Mouse (Mus musculus) liver, postnatal 0 days (tissue): ENCODE results near the gene Lasp1. TPM values are rescaled to one million over a fixed set of nuclear protein-coding genes. Genes with fewer than 3 reads are reported as not detected.

Experiments used
- ATAC-seq: fragments of 200-750 bp; cut with Nextera tagmentation; 2 replicates; pipeline ENCODE4 v1.8.0; 2017; ENCODE audit warnings: mild to moderate bottlenecking, moderate library complexity
- DNase-seq: peaks from one replicate; pipeline ENCODE4 v3.0.0-alpha.2; 2016
- H3K27ac ChIP-seq: fragments of 300-500 bp; sonication (generic); 2 replicates; pipeline ENCODE4 v1.5.1; 2014; ENCODE audit warnings: antibody characterized with exemption, moderate library complexity, mild to moderate bottlenecking, low read depth
- H3K27me3 ChIP-seq: fragments of 300-500 bp; sonication (generic); 2 replicates; pipeline ENCODE4 v1.6.1; 2014; ENCODE audit warnings: low read length, control low read depth, mixed read lengths; ENCODE audit not compliant: insufficient read depth
- H3K36me3 ChIP-seq: fragments of 300-500 bp; sonication (generic); replicated peaks from 2 replicates; pipeline ENCODE4 v1.6.1; 2014; ENCODE audit warnings: mild to moderate bottlenecking, control low read depth, low read length, moderate library complexity, mixed read lengths; ENCODE audit not compliant: insufficient read depth
- H3K4me1 ChIP-seq: fragments of 300-500 bp; sonication (generic); 2 replicates; pipeline ENCODE4 v1.6.1; 2014; ENCODE audit warnings: antibody characterized with exemption, mild to moderate bottlenecking, control low read depth; ENCODE audit not compliant: insufficient read depth
- H3K4me2 ChIP-seq: fragments of 300-500 bp; sonication (generic); 2 replicates; pipeline ENCODE4 v1.6.1; 2014; ENCODE audit warnings: low read depth, mild to moderate bottlenecking, low read length, moderate library complexity, mixed read lengths
- H3K4me3 ChIP-seq: fragments of 300-500 bp; sonication (generic); 2 replicates; pipeline ENCODE4 v1.5.1; 2014; ENCODE audit warnings: low read depth, low read length
- H3K9ac ChIP-seq: fragments of 300-500 bp; sonication (generic); replicated peaks from 2 replicates; pipeline ENCODE4 v1.6.1; 2014; ENCODE audit warnings: mild to moderate bottlenecking, moderate library complexity
- H3K9me3 ChIP-seq: fragments of 300-500 bp; sonication (generic); 2 replicates; pipeline ENCODE4 v1.6.1; 2016; ENCODE audit warnings: mild to moderate bottlenecking, control low read depth, low read length, mixed read lengths
- CTCF ChIP-seq: sonication (generic); IDR thresholded peaks from 2 replicates; pipeline ENCODE4 v1.5.1; 2016; ENCODE audit warnings: antibody characterized with exemption, low read depth
- EP300 ChIP-seq: IDR thresholded peaks from 2 replicates; pipeline ENCODE4 v1.6.1; 2016; ENCODE audit warnings: antibody characterized with exemption, low read depth, mild to moderate bottlenecking
- WGBS: fragments of 180-500 bp; shearing (Covaris S2); extraction: QIAGEN DNeasy Blood & Tissue Kit; methylation state at CpG from one replicate; pipeline ENCODE4 v1.1.7; 2014; ENCODE audit not compliant: insufficient replicate concordance; 5-methylcytosine and 5-hydroxymethylcytosine counted together
- polyA plus RNA-seq: library from polyadenylated mRNA; unstranded; fragments of >200 nt; fragmentation: Nextera tagmentation; extraction: Ambion mirVana; gene quantifications from 2 replicates; pipeline ENCODE4 v1.2.1, GENCODE M21; 2015

Gene Lasp1
- polyA plus RNA-seq, 1 experiment from 2014 or later, result 32.2 TPM

GRCm38 (mm10) chr11:97799146-97799993 is 570 bp downstream of the Lasp1 start:
- peaks cover 23% of the 10 kb centered on the region for H3K4me1 ChIP-seq

DNA sequence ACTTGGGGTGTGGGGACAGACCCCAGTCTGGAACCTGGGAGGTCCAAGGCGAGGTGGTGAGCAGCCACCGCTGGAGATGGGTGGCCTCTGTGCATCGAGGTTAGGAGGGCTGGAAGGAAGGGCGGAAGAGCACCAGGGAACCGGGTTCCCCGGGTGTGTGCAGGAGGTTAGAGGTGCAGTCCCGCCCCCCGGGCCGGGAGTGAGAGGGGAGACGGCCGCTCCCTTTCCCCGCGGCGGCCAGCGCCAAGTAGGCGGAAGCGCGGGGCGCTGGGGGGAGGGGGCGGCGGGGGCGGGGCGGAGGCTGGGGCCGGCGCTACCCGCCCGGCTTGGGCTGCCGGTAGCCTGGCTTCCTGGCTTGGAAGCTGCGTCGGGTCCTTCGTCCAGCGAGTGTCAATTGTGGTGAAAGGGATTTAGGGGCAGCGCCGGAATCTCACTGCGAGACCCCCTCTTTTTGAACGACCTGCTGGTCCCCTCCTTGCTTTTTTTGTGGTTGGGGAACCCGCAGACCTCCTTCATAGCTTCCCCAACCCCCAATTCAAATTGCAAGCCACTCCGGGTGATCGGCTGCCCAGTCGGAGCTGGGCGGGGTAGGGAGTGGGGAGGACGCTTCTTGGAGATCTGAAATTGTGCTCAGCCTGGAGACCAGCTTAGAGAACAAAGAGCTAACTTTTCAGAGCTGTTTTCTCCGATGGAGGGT is 1.3 kb downstream of the Lasp1 start:
- Histone ChIP-seq H3K4me1 (peaks cover 31% of the 10 kb centered on the region), H3K27me3 (no peaks in the 10 kb centered on the region), H3K9me3 (no peaks in the 10 kb centered on the region), H3K4me3 (peak overlapping the region; percentile 87), H3K4me2 (peak overlapping the region; percentile 95), H3K36me3 (no peaks in the 10 kb centered on the region), H3K9ac (peak overlapping the region; percentile 76), H3K27ac (peak overlapping the region; percentile 94)
- DNase-seq (peak; percentile 79), ATAC-seq (peak; percentile 54)
- 5% methylated on average over 29 of the region's 43 CpGs for WGBS
- TF ChIP-seq EP300 (no peak; the same call in 1 of the 2 replicates), CTCF (no peak)

More at GRCm38 (mm10) chr11:97799146-97799993, 570 bp downstream of the Lasp1 start:
- H3K9me3 ChIP-seq, result no peaks in the 10 kb centered on the region
- H3K4me2 ChIP-seq, result peak overlapping the region; percentile 95
- H3K27me3 ChIP-seq, result no peaks in the 10 kb centered on the region
- under 1% methylated on average over 62 of the region's 71 CpGs for WGBS
- TF ChIP-seq CTCF (no peak), EP300 (no peak)
- H3K4me3 ChIP-seq, result peak overlapping the region; percentile 87
- no peaks in the 10 kb centered on the region for H3K36me3 ChIP-seq
- peak overlapping the region; percentile 76 for H3K9ac ChIP-seq
- ATAC-seq (peak; percentile 71), DNase-seq (peak; percentile 85)
- H3K27ac ChIP-seq, result peak overlapping the region; percentile 94

DNA sequence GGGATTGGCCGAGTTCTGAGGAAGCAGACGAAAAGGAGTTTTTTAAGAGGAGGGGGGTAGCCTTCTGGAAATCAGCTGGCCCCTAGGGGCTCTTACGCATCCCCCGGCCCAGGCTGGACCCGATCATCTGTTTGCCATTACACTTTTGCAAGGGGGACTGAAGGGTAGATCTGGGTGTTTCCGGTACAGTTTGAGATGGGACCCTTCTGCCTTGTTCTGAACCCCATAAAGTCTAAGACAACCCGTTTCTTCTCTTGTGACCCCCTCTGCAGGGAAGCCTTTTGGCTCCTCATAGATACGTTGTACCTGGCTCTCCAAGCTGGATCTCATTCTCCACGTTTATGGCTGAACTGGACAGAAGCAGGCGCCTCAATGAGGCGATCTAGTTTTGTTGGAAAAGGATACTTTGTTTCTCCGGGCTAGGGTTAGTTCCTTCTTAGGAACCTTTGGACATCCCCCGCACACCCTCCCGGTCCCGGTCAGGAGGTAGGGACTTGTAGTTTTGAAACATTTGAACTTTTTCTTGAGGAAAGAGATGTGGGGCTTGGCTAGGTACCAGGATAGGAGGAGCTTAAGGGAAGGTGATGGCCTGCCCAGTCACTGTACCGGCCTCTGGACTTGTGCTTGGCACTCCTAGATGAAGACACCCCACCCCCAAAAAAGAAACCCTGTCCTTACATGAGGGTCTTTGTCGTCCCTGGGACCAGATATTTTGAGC is 2.0 kb downstream of the Lasp1 start:
- DNase-seq, result peak; percentile 32
- 7% methylated on average over 17 of the region's 17 CpGs for WGBS

DNA sequence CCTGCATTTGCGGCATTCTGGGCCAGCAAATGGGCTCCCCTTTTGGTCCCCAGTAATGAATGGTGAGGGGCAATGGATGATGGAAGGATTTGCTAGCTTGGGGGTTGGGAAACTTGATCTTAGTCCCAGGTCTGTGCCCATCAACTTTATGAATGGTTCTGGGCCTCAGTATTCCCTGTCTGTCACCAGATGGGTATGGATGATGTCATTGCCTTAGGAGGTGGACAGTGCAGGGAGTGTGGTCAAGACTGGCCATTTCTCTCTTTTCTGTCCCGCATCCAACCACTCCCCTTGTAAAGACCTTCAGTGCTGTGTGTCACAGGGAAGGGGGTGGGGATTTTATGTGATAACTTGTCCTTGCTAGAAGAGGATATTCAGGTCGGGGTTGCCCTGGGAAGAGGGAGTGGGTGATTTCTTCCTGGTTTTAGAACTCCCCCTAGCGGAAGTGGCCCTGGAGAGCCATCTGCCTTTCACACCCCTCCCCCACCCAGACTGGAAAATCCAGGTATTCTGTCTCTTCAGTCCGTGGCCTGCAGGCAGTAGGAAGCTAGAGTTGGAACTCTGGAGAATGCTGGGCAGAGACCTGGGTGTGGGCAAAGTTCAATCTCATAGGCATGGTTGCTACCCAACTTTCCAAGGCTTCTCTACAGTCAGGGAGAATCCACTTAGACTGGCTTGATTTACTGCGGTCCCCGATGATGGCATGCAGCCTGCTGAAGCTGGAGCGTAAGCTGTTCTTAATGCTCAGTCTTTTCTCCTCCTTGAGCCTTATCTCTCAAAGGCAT is 2.8 kb downstream of the Lasp1 start:
- peak overlapping the region; percentile 94 for H3K27ac ChIP-seq
- peak overlapping the region; percentile 95 for H3K4me2 ChIP-seq
- H3K9ac ChIP-seq, result 0 out of 2 replicates have a peak overlapping the region, but pooled peaks have one; percentile 76
- ATAC-seq, result peak; percentile 12; the same call in 1 of the 2 replicates
- H3K27me3 ChIP-seq, result no peaks in the 10 kb centered on the region
- TF ChIP-seq EP300 (no peak), CTCF (peak; percentile 58)
- H3K4me3 ChIP-seq, result peak overlapping the region; percentile 87
- H3K36me3 ChIP-seq, result no peaks in the 10 kb centered on the region
- peaks cover 45% of the 10 kb centered on the region for H3K4me1 ChIP-seq
- peak; percentile 66 for DNase-seq
- no peaks in the 10 kb centered on the region for H3K9me3 ChIP-seq
- 33% methylated on average over 8 of the region's 8 CpGs for WGBS

More for the DNA sequence above, 2.0 kb downstream of the Lasp1 start:
- Histone ChIP-seq H3K4me3 (peak overlapping the region; percentile 87), H3K9ac (peak overlapping the region; percentile 76), H3K9me3 (no peaks in the 10 kb centered on the region), H3K36me3 (no peaks in the 10 kb centered on the region), H3K27me3 (no peaks in the 10 kb centered on the region), H3K4me1 (peaks cover 38% of the 10 kb centered on the region), H3K4me2 (peak overlapping the region; percentile 95), H3K27ac (peak overlapping the region; percentile 94)
- no peak for ATAC-seq
- TF ChIP-seq CTCF (no peak), EP300 (no peak)

DNA sequence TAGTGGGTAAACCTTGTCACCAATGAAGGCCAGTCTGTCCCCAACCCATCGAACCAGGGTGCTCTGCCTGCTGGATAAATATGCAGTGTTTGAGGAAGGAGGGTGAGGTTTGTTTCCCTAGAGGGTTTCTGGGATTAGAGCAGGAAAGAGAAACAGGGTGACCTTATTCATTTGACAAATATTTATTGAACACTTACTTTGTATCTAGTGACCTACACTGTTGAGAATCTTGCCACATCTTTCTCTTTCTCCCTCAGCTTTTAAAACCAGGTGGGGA is 3.3 kb downstream of the Lasp1 start:
- H3K9ac ChIP-seq, result 0 out of 2 replicates have a peak overlapping the region, but pooled peaks have one; percentile 0

More for the DNA sequence above, 3.3 kb downstream of the Lasp1 start:
- DNase-seq (no peak), ATAC-seq (peak; percentile 3; the same call in 1 of the 2 replicates)
- Histone ChIP-seq H3K4me3 (no peak overlapping the region), H3K4me2 (peak overlapping the region; percentile 95), H3K36me3 (peaks cover 4% of the 10 kb centered on the region; the same call in 1 of the 2 replicates), H3K27ac (peak overlapping the region; percentile 94), H3K4me1 (peaks cover 45% of the 10 kb centered on the region), H3K9me3 (no peaks in the 10 kb centered on the region), H3K27me3 (no peaks in the 10 kb centered on the region)
- WGBS, result 15% methylated on average over 1 of the region's 1 CpGs
- TF ChIP-seq CTCF, result no peak
- TF ChIP-seq EP300, result no peak
